Mouse (Mus musculus): ENCODE measurements around the gene Smarcd1. TPM values are rescaled to one million over a fixed set of nuclear protein-coding genes. Genes with fewer than 3 reads are reported as not detected.
"Not testable (repeated sequence)": the region's sequence is repeated elsewhere in the genome, so short reads cannot be mapped to it uniquely, and the experiment has no call there.

Gene Smarcd1
- polyA plus RNA-seq, 1 experiment from 2014 or later: 135 TPM

GRCm38 (mm10) chr15:99723515-99724291 is 21.8 kb downstream of the Smarcd1 start:
- Histone ChIP-seq H3K4me2 (ENCODE audit: low read depth) (no peak overlapping the region), H3K27me3 (ENCODE audit: control insufficient read depth, insufficient read depth, low read length) (no peaks in the 10 kb centered on the region), H3K4me1 (ENCODE audit: control insufficient read depth, insufficient read depth, low read length) (peaks cover 17% of the 10 kb centered on the region), H3K9me3 (ENCODE audit: control insufficient read depth, low read length) (no peaks in the 10 kb centered on the region), H3K4me3 (ENCODE audit: low read depth, low read length) (no peak overlapping the region), H3K9ac (ENCODE audit: low read length) (peak overlapping the region; percentile 18; the same call in 1 of the 2 replicates), H3K36me3 (ENCODE audit: control insufficient read depth, insufficient read depth, low read length) (peaks cover 11% of the 10 kb centered on the region), H3K27ac (ENCODE audit: low read depth, low read length) (peak overlapping the region; percentile 53; the same call in 1 of the 2 replicates)
- WGBS: 17% methylated on average over 11 of the region's 11 CpGs
- DNase-seq (ENCODE audit: low spot score) (no peak), ATAC-seq (ENCODE audit: insufficient read depth, low FRiP score, low TSS enrichment) (no peak)

- Histone ChIP-seq H3K4me3 (ENCODE audit: low read depth, low read length) (peak overlapping the region; percentile 75; the same call in 1 of the 2 replicates), H3K27ac (ENCODE audit: low read depth, low read length) (peak overlapping the region; percentile 53; the same call in 1 of the 2 replicates), H3K36me3 (ENCODE audit: control insufficient read depth, insufficient read depth, low read length) (peaks cover 15% of the 10 kb centered on the region), H3K27me3 (ENCODE audit: control insufficient read depth, insufficient read depth, low read length) (no peaks in the 10 kb centered on the region), H3K4me1 (ENCODE audit: control insufficient read depth, insufficient read depth, low read length) (peaks cover 17% of the 10 kb centered on the region), H3K4me2 (ENCODE audit: low read depth) (peak overlapping the region; percentile 44), H3K9me3 (ENCODE audit: control insufficient read depth, low read length) (no peaks in the 10 kb centered on the region), H3K9ac (ENCODE audit: low read length) (peak overlapping the region; percentile 18; the same call in 1 of the 2 replicates)
- WGBS: 14% methylated on average over 16 of the region's 16 CpGs
- peak; percentile 40; the same call in 1 of the 2 replicates for ATAC-seq (ENCODE audit: insufficient read depth, low FRiP score, low TSS enrichment)
- DNase-seq (ENCODE audit: low spot score): peak; percentile 72
Observed at GRCm38 (mm10) chr15:99724292-99725021, 22.5 kb downstream of the Smarcd1 start.

DNA sequence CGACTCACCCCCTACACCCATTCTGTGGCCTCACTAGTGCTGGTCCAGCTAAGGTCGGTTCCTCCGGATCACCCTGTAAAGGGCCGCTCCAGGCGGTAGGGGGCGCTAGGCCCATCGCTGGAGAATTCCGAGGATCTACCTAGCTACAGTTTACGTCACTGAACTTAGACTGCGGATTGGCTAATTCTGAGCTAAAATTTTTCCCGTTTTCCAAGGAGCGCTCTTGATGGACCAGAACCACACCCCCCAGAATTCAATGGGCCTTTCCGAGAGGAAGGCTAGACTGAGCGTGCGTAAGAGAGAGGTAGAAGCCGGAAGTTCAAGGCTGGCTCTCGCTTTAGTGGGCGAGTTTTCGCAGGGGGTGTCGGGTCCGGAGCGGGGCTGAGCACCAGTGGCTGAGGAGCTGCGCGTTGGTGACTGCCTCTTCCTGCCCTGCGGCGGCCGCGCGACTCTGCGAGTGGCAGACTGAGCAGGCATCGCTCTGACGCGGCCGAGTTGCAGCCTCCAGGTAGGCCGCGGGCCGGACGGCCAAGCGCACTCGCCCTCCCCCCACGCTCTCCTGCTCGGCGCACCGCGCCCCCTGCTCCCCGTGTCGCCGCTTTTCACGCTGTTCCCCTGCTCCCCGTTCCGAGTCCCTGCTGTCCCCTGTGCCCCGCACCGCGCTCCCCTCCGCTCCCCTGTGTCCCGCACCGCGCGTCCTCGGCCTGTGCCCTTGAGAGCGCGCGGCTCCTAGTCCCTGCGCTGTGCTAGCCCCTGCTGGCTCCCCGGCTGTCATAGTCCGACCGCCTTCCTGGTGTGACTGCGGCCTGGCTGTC is 23.6 kb downstream of the Smarcd1 start, which contains the start of gene Cox14:
Cox14 (plus strand) TSS at position 278 of the 815 bp plus-strand sequence.
- H3K4me3 ChIP-seq (ENCODE audit: low read depth, low read length): peak within 1 kb of the TSS; percentile 75
- H3K4me2 ChIP-seq (ENCODE audit: low read depth): peak within 1 kb of the TSS; percentile 83
- peaks cover 14% of the 10 kb centered on the region for H3K36me3 ChIP-seq (ENCODE audit: control insufficient read depth, insufficient read depth, low read length)
- no peaks in the 10 kb centered on the region for H3K27me3 ChIP-seq (ENCODE audit: control insufficient read depth, insufficient read depth, low read length)
- ATAC-seq (ENCODE audit: insufficient read depth, low FRiP score, low TSS enrichment): peak; percentile 90
- H3K4me1 ChIP-seq (ENCODE audit: control insufficient read depth, insufficient read depth, low read length): peaks cover 17% of the 10 kb centered on the region
- peak; percentile 94 for DNase-seq (ENCODE audit: low spot score)
- H3K9me3 ChIP-seq (ENCODE audit: control insufficient read depth, low read length): no peaks in the 10 kb centered on the region
- peak within 1 kb of the TSS; percentile 72 for H3K9ac ChIP-seq (ENCODE audit: low read length)
- H3K27ac ChIP-seq (ENCODE audit: low read depth, low read length): peak within 1 kb of the TSS; percentile 90
- under 1% methylated on average over 61 of the region's 68 CpGs for WGBS

GRCm38 (mm10) chr15:99726549-99726948 is 24.6 kb downstream of the Smarcd1 start:
- H3K9me3 ChIP-seq (ENCODE audit: control insufficient read depth, low read length): no peaks in the 10 kb centered on the region
- H3K4me1 ChIP-seq (ENCODE audit: control insufficient read depth, insufficient read depth, low read length): peaks cover 17% of the 10 kb centered on the region
- H3K4me2 ChIP-seq (ENCODE audit: low read depth): peak overlapping the region; percentile 83
- peak overlapping the region; percentile 72 for H3K9ac ChIP-seq (ENCODE audit: low read length)
- H3K27me3 ChIP-seq (ENCODE audit: control insufficient read depth, insufficient read depth, low read length): no peaks in the 10 kb centered on the region
- DNase-seq (ENCODE audit: low spot score) (no peak), ATAC-seq (ENCODE audit: insufficient read depth, low FRiP score, low TSS enrichment) (no peak)
- H3K36me3 ChIP-seq (ENCODE audit: control insufficient read depth, insufficient read depth, low read length): peaks cover 13% of the 10 kb centered on the region
- no peak overlapping the region for H3K27ac ChIP-seq (ENCODE audit: low read depth, low read length)
- 88% methylated on average over 2 of the region's 2 CpGs for WGBS
- peak overlapping the region; percentile 75 for H3K4me3 ChIP-seq (ENCODE audit: low read depth, low read length)

- Histone ChIP-seq H3K36me3 (ENCODE audit: control insufficient read depth, insufficient read depth, low read length) (peaks cover 13% of the 10 kb centered on the region), H3K4me1 (ENCODE audit: control insufficient read depth, insufficient read depth, low read length) (peaks cover 17% of the 10 kb centered on the region)
- not testable (repeated sequence) for H3K4me2 ChIP-seq (ENCODE audit: low read depth); H3K9me3 ChIP-seq (ENCODE audit: control insufficient read depth, low read length); ATAC-seq (ENCODE audit: insufficient read depth, low FRiP score, low TSS enrichment); H3K4me3 ChIP-seq (ENCODE audit: low read depth, low read length); DNase-seq (ENCODE audit: low spot score); H3K27me3 ChIP-seq (ENCODE audit: control insufficient read depth, insufficient read depth, low read length); H3K27ac ChIP-seq (ENCODE audit: low read depth, low read length); H3K9ac ChIP-seq (ENCODE audit: low read length)
- 89% methylated on average over 4 of the region's 5 CpGs for WGBS
Observed at GRCm38 (mm10) chr15:99727039-99727438, 25.1 kb downstream of the Smarcd1 start.

GRCm38 (mm10) chr15:99727525-99727924 is 25.6 kb downstream of the Smarcd1 start:
- Histone ChIP-seq H3K27ac (ENCODE audit: low read depth, low read length) (no peak overlapping the region), H3K4me1 (ENCODE audit: control insufficient read depth, insufficient read depth, low read length) (peaks cover 17% of the 10 kb centered on the region), H3K9ac (ENCODE audit: low read length) (no peak overlapping the region), H3K9me3 (ENCODE audit: control insufficient read depth, low read length) (no peaks in the 10 kb centered on the region), H3K4me2 (ENCODE audit: low read depth) (no peak overlapping the region), H3K27me3 (ENCODE audit: control insufficient read depth, insufficient read depth, low read length) (no peaks in the 10 kb centered on the region), H3K4me3 (ENCODE audit: low read depth, low read length) (no peak overlapping the region), H3K36me3 (ENCODE audit: control insufficient read depth, insufficient read depth, low read length) (peaks cover 13% of the 10 kb centered on the region)
- ATAC-seq (ENCODE audit: insufficient read depth, low FRiP score, low TSS enrichment) (no peak), DNase-seq (ENCODE audit: low spot score) (no peak)
- 95% methylated on average over 12 of the region's 12 CpGs for WGBS

DNA sequence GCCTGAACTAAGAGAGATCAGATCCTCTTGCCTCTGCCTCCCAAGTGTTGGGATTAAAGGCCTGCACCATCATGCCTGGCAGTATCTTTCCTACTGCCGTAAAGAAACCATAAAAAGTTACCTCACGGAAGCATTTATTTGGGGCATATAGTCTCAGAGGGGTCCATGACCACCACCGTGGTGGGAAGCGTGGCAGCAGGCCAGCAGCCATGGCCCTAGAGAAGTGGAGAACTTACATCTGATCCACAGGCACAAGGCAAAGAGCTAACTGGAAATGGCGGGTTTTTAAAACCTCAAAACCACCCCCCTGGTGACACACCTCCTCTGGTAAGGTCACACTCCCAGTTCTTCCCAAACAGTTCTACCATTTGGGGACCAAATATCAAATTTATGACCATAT is 26.3 kb downstream of the Smarcd1 start:
- Histone ChIP-seq H3K9ac (ENCODE audit: low read length) (no peak overlapping the region), H3K36me3 (ENCODE audit: control insufficient read depth, insufficient read depth, low read length) (peaks cover 13% of the 10 kb centered on the region), H3K4me1 (ENCODE audit: control insufficient read depth, insufficient read depth, low read length) (peaks cover 17% of the 10 kb centered on the region), H3K4me2 (ENCODE audit: low read depth) (no peak overlapping the region), H3K27ac (ENCODE audit: low read depth, low read length) (no peak overlapping the region), H3K9me3 (ENCODE audit: control insufficient read depth, low read length) (no peaks in the 10 kb centered on the region), H3K4me3 (ENCODE audit: low read depth, low read length) (no peak overlapping the region), H3K27me3 (ENCODE audit: control insufficient read depth, insufficient read depth, low read length) (no peaks in the 10 kb centered on the region)
- ATAC-seq (ENCODE audit: insufficient read depth, low FRiP score, low TSS enrichment): no peak
- 92% methylated on average over 5 of the region's 5 CpGs for WGBS
- no peak for DNase-seq (ENCODE audit: low spot score)

DNA sequence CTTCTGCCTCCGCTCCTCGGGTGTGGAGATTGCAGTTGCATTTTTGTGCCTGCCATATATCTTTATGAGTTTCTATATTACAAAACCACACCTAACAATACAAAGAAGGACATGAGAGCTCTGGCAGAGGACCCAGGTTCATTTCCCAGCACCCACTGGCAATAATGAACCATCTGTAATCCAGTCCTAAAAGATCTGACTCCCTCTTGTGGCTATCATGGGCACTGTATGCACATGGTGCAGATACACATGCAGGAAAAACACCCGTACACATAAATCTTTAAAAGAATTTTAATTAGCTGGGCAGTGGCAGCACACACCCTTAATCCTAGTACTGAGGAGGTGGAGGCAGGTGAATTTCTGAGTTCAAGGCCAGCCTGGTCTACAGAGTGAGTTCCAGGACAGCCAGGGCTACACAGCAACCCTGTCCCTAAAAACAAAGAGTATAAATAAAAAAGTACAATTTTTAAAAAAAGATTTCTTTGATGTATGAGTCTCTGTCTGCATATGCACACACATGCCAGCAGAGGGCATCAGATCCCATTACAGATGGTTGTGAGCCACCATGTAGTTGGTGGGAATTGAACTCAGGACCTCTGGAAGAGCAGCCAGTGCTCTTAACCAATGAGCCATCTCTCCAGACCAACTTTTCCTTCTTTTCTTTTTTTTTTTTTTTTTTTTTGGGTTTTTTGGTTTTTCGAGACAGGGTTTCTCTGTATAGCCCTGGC is 27.3 kb downstream of the Smarcd1 start:
- WGBS: 93% methylated on average over 3 of the region's 4 CpGs
- DNase-seq (ENCODE audit: low spot score) (no peak), ATAC-seq (ENCODE audit: insufficient read depth, low FRiP score, low TSS enrichment) (no peak)
- Histone ChIP-seq H3K4me1 (ENCODE audit: control insufficient read depth, insufficient read depth, low read length) (peaks cover 11% of the 10 kb centered on the region), H3K27me3 (ENCODE audit: control insufficient read depth, insufficient read depth, low read length) (no peaks in the 10 kb centered on the region), H3K36me3 (ENCODE audit: control insufficient read depth, insufficient read depth, low read length) (peaks cover 15% of the 10 kb centered on the region), H3K4me3 (ENCODE audit: low read depth, low read length) (no peak overlapping the region), H3K9ac (ENCODE audit: low read length) (no peak overlapping the region), H3K4me2 (ENCODE audit: low read depth) (no peak overlapping the region), H3K9me3 (ENCODE audit: control insufficient read depth, low read length) (no peaks in the 10 kb centered on the region), H3K27ac (ENCODE audit: low read depth, low read length) (no peak overlapping the region)

Data from neural tube, embryonic 11.5 days (tissue).